Mouse (Mus musculus): ENCODE data around the gene Prr22. TPM values are rescaled to one million over a fixed set of nuclear protein-coding genes. Genes with fewer than 3 reads are reported as not detected.
A peak's percentile ranks its signal among the peaks of the same experiment; 100 is the strongest.

The Prr22 gene
- polyA plus RNA-seq, 1 experiment = 3.4 TPM

DNA sequence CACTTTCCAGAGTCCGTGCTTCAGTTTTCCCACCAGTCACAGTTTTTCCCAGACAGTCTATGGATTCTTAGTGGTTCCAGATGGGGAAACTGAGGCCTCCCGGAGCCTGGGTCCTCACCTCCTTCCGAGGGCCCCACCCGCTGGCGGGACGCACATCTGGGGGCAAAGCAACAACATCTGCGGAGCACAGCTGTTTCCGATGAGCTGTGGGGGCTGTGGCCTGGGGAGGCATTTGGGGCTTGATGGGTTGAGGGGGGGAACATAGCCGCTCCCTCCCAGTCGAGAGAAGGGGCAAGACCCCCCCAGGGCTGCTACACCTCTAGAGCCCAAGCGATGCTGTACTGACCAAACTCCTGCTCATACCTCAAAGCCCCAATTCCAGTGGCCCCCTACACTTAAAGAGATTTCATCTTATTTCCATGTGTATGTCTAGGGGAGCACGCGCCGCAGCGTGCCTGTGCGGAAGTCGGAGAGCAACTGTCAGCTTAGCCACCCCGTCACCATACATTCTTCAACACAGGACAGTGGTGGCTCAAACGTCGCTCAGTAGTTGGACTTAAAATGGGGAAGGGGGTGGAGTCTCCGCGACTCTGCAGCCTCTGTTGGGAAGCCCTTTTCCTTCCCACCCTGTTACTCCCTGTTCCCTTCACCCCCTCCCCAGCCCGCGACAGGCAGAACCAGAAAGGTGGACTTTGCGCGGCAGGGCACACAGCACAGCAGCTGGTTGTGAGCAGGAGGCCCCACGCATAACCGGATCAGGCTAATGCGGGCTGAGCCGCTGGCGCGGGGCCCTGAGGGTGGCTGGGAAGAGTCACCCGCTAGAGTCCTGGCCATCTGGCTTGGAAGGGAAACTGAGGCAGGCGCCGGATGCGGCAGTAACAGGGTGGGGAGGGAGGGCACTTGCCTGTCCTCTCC lies 15.5 kb upstream of the Prr22 start:
- no peak for TF ChIP-seq GATA1 (IDR thresholded peaks at IDR 0.05; ENCODE audit: low read length)

DNA sequence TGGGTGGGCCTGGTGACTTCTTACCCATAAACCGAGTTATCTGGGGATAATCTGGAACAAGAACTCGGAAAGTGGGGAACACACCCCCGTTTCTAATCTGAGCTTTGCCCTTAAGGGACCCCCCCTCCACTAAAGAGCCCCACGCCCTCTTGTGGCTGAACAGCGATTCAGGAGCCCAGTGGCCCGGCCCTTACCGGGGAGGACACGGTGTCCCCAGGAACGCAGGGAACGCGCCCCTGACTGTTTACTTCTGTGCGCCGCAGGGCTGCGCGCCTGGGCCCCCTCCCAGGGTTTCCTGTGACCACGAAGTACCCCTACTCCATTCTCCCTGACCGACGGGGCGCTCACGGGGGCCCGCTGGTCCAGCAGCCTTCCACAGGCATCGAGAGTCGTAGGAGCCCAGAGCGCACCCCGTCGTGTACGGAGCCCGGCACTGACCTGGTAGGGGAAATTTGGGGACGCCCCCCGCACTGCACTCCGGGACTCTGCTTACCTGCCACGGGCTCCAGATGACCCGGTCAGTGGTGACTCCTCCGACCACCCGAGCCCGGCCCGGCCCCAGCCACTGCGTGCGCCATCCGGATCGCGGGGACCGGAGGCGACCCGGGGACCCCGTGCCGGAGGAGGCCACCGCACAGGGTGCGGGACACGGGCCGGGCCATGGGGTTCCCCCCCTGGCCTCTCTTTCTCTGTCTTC lies 13.2 kb upstream of the Prr22 start:
- no peak for TF ChIP-seq GATA1 (IDR thresholded peaks at IDR 0.05; ENCODE audit: low read length)

DNA sequence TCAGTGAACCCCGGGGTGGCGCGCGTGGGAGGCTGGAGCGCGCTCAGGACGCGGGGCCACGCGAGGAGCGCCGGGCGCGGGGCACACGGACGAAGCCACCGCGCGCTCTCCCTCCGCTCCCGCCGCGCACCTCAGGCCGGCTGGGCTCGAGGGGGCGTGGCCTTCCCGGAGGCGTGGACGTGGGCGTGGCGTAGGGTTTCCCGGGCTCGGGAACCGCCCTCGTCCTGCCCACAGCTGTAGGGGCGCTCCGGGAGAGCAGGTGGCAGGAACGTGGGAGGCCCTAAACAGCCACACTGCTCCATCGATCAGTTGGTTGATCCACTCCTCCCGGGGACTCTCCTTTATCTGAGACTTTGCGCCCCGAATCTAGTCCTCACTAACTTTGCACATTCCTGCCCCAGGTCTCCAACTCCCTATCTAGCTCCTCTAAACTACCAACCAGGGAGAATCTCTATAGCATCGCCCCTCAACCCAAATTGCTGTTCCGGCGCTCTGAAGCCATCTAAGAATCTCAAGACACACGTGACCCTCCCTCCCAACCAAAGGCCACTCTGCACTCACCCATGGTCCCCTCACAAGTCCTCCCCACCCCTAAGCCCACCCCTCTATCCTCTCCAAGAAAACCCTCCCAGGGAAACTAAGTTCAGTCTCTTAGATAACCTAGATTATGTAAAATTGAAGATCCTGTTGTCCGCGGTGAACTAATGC lies 12.5 kb upstream of the Prr22 start, which contains the start of gene Nrtn:
Gene Nrtn (minus strand): TSS at position 115 of the 708 bp plus-strand sequence.
- TF ChIP-seq GATA1 (IDR thresholded peaks at IDR 0.05; ENCODE audit: low read length) = no peak

- no peak for TF ChIP-seq GATA1 (IDR thresholded peaks at IDR 0.05; ENCODE audit: low read length)
Observed at GRCm38 (mm10) chr17:56758132-56758531, 11.9 kb upstream of the Prr22 start.

DNA sequence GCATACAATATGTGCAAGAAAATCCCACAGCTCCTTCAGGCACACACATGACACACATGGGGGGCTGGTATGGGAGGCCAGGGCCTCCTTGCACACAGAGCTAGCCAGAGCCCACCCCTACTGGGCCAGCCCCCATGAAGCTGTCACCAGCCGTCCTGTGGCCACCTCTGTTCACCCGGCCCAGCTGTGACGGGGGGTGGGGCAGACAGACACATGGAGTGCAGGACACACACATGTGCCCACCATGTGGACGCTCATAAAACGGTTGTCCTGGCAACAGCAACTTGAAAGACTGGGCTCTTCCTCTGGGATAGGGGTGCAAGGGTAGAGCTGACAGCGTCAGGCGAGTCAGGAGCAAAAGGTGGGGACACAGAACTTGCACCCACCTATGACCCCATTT lies 10.8 kb upstream of the Prr22 start:
- no peak for TF ChIP-seq GATA1 (IDR thresholded peaks at IDR 0.05; ENCODE audit: low read length)

- TF ChIP-seq GATA1 (IDR thresholded peaks at IDR 0.05; ENCODE audit: low read length) = no peak
Observed at GRCm38 (mm10) chr17:56761077-56761476, 9.0 kb upstream of the Prr22 start.

- TF ChIP-seq GATA1 (IDR thresholded peaks at IDR 0.05; ENCODE audit: low read length) = peak; percentile 59
Observed at GRCm38 (mm10) chr17:56761991-56762410, 8.0 kb upstream of the Prr22 start.

- no peak for TF ChIP-seq GATA1 (IDR thresholded peaks at IDR 0.05; ENCODE audit: low read length)
Observed at GRCm38 (mm10) chr17:56762769-56763731, 7.0 kb upstream of the Prr22 start.

DNA sequence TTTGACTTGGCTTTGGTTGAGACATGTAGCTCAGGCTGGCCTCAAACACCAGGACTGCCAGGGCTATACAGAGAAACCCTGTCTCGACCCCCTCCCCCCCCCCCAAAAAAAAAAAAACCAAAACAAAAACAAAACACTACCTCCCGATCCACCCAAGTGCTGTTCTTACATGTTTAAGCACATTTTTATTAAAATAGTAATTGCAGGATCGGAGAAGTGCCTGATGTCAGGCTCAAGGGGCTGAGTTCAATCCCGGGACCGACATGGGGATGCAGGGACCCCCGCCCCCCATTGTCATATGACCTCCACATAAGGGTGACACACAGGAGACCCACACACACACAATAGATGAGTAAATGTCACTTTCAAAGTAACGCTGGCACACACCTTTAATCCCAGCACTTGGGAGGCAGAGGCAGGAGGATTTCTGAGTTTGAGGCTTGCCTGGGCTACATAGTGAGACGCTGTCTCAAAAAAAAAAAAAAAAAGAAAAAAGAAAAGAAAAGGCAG lies 6.3 kb upstream of the Prr22 start:
- TF ChIP-seq GATA1 (IDR thresholded peaks at IDR 0.05; ENCODE audit: low read length) = no peak

DNA sequence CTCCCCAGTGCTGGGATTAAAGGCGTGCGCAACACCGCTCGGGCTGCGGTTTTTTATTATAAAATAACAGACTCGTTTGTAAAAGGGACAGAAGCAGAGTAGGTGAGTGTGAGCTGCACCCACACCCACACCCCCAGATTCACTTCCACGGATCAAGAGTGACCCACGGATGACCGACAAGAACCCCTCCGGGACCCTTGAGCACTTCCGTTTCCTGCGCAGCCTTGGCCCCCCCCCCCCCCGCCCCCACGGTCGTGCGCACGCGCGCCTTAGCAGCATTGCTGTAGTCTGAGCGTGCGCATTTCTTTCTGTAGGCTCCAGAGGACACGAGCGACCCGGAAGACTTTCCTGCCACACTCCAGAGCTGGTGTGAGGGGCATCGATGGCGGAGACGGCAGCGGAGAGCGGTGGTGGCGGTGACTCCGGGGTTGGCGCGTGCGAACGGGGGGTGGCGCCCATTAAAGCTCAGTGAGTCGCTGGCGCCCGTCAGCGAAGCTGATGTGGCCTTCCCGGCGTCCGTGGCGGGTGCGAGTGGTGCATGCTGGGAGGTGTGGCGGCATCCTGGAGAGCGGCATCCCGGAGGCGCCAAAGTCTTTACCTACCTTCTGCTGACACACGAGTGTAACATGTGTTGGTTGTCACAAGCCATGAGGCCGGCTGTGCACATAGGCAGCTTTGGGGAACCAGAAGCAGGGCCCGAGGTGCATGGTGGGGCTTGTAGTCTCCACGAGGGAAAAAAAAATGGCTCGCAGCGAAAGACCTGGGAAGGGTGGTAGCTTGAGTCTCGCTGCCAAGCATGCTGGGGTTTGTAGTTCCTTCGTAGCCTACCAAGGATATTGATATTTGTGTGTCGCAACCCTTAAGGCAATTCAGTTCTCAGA lies 5.3 kb upstream of the Prr22 start, which contains the start of gene Dus3l:
Gene Dus3l (plus strand): TSS at position 284 of the 881 bp plus-strand sequence.
- no peak for TF ChIP-seq GATA1 (IDR thresholded peaks at IDR 0.05; ENCODE audit: low read length)

DNA sequence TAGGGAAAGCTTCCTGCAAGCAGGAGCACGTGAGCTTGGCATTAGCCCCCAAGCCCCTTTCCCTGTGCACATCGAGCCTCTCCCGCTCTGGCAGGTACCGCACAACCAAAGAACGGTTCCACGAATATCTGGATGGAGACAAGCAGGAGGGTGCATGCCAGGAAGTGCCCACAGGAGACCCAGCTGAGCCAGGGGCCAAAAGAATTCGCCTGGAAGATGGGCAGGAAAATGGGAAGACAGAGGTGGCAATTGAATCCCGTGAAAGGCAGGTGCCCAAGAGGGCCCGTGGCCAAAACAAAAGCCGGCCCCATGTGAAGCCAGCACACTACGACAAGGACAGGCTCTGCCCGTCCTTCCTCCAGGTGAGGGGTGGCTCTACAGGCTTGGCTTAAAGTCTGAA lies 4.6 kb upstream of the Prr22 start:
- no peak for TF ChIP-seq GATA1 (IDR thresholded peaks at IDR 0.05; ENCODE audit: low read length)

DNA sequence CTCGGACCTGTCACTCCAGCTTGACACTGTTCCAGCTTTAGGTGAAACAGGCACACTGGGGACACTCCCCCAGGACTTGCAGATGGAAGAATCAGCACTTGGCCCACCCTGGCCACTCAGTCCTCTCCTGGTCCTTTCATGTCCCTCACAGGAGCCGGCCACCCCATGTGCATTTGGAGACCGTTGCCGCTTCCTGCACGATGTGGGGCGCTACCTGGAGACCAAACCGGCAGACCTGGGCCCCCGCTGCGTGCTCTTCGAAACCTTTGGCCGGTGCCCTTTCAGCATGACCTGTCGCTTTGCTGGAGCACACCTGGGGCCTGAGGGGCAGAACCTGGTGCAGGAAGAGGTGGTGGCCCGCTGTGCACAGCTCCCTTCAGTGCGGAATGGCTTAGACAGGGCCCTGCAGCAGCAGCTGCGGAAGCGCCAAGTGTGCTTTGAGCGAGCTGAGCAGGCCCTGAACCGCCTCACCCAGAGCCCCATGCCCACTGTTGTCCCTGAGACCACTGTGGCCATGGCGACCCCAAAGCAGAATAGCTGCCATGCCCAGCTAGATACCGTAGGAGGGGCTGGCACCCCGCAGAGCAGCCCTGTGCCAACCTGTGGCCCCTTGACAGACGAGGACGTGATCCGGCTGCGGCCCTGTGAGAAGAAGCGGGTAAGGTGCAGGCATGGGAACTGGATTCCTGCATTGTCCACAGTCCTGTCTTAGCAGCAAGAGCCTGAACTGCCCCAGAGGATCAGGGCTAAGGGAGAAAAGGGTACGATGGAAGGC lies 3.2 kb upstream of the Prr22 start:
- TF ChIP-seq GATA1 (IDR thresholded peaks at IDR 0.05; ENCODE audit: low read length) = no peak
